Comparison of ENCODE assay signal across 26 mouse cellular contexts in the genomic region with DNA sequence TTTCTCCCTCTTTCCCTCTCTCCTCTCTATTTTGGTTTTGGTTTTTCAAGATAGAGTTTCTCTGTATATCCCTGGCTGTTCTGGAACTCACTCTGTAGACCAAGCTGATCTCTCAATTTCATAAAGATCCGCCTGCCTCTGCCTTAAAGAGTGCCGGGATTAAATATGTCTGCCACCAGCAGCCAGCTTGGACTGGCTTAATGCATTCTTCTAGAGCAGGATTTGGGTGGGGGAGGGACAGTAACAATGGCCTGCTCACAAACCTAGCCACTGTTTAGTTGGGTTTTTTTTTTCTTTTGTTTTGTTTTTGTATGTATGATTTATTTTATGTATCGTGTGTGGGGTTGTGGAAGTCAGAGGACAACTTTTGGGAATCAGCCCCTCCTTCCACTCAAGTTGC.
DNase-seq lines count a peak whose midpoint lies in the region; ATAC-seq and TF ChIP-seq lines count a peak whose summit lies in the region.
"Had no signal": no experiment of that assay in that cellular context is flagged by ENCODE, and none has a peak within 500 bp of the region (broad histone marks: within the 10 kb centered on the region; RNA-seq: fewer than 3 reads in every experiment).

No protein-coding gene starts in this region.

- peak; percentile 66 for DNase-seq in ES-CJ7 (ENCODE audit: low read depth, low spot score)
- DNase-seq in R1 (ENCODE audit: low read depth, low spot score) = peak; percentile 58
- DNase-seq in ZHBTc4 (ENCODE audit: low read depth, low spot score) = peak; percentile 49
- no peak for DNase-seq in natural killer cell, adult 2 months (ENCODE audit: low spot score in 2 of 2)
- DNase-seq in ovary, postnatal 10 days (ENCODE audit: low spot score) = no peak
- no peak for DNase-seq in midbrain, embryonic 14.5 days
- DNase-seq in heart, adult 8-10 months (ENCODE audit: low spot score) = no peak
- DNase-seq: adrenal gland, adult 2 months; adrenal gland, adult 8-10 months; adrenal gland, postnatal 10 days; adrenal gland, postnatal 14 days; adrenal gland, postnatal 25 days; adrenal gland, postnatal 36 days; B cell, adult 2 months; cerebellum, adult 11 months; cerebellum, adult 11-12 months; cerebellum, adult 18-20 months; cerebellum, adult 2 months; cerebellum, adult 8-10 months; cerebellum, adult 9-10 months had no signal

- WGBS in midbrain, embryonic 14.5 days = 86% methylated on average over 3 of the region's 3 CpGs

- TF ChIP-seq EP300 in ES-Bruce4 (IDR thresholded peaks at IDR 0.05; ENCODE audit: insufficient read depth, low read depth, low read length) = no peak

- no peaks in the 10 kb centered on the region for H3K27me3 ChIP-seq in ES-Bruce4 (ENCODE audit: control insufficient read depth, insufficient read depth, low read length, poor library complexity, severe bottlenecking)
- H3K27me3 ChIP-seq in midbrain, embryonic 14.5 days (ENCODE audit: control insufficient read depth, insufficient read depth, low read length) = no peaks in the 10 kb centered on the region
- H3K27me3 ChIP-seq: CH12.LX, Patski had no signal

- peak overlapping the region; percentile 9 for H3K27ac ChIP-seq in ES-Bruce4 (ENCODE audit: insufficient read depth, low read length)
- no peak overlapping the region for H3K27ac ChIP-seq in midbrain, embryonic 14.5 days (replicated peaks; ENCODE audit: low read depth, low read length)

- no peak for TF ChIP-seq CTCF in ES-Bruce4 (IDR thresholded peaks at IDR 0.05; ENCODE audit: low read depth, low read length)

- no peak for ATAC-seq in midbrain, embryonic 14.5 days (ENCODE audit: low FRiP score, low TSS enrichment)
- ATAC-seq: activated CD4-positive, CD25-positive, alpha-beta regulatory T cell, adult 4 months; CD4-positive, CD25-positive, alpha-beta regulatory T cell, adult 4 months; Patski had no signal

- H3K9ac ChIP-seq in ES-Bruce4 (ENCODE audit: low read depth, poor library complexity, severe bottlenecking) = no peak overlapping the region
- H3K9ac ChIP-seq in midbrain, embryonic 14.5 days (replicated peaks; ENCODE audit: low read length) = no peak overlapping the region

- no peaks in the 10 kb centered on the region for H3K4me1 ChIP-seq in ES-Bruce4 (ENCODE audit: control insufficient read depth, insufficient read depth, low read length)
- H3K4me1 ChIP-seq in midbrain, embryonic 14.5 days (ENCODE audit: control insufficient read depth, insufficient read depth, low read length) = no peaks in the 10 kb centered on the region

- H3K36me3 ChIP-seq in ES-Bruce4 (ENCODE audit: control insufficient read depth, insufficient read depth, low read length, poor library complexity, severe bottlenecking) = no peaks in the 10 kb centered on the region
- no peaks in the 10 kb centered on the region for H3K36me3 ChIP-seq in midbrain, embryonic 14.5 days (ENCODE audit: control insufficient read depth, insufficient read depth, low read length)
- H3K36me3 ChIP-seq: G1E had no signal

- H3K4me3 ChIP-seq in ES-Bruce4 (ENCODE audit: low read depth, low read length) = no peak overlapping the region
- no peak overlapping the region for H3K4me3 ChIP-seq in midbrain, embryonic 14.5 days (replicated peaks; ENCODE audit: low read depth, low read length)

- no peak overlapping the region for H3K4me2 ChIP-seq in midbrain, embryonic 14.5 days (ENCODE audit: low read length)

- TF ChIP-seq POLR2A in ES-Bruce4 (IDR thresholded peaks at IDR 0.05; ENCODE audit: insufficient read depth, low read length) = no peak

- H3K9me3 ChIP-seq in ES-Bruce4 (replicated peaks; ENCODE audit: control insufficient read depth, insufficient read depth, low read length, poor library complexity, severe bottlenecking) = no peaks in the 10 kb centered on the region
- H3K9me3 ChIP-seq in midbrain, embryonic 14.5 days (ENCODE audit: control insufficient read depth, low read length) = no peaks in the 10 kb centered on the region
- H3K9me3 ChIP-seq: G1E had no signal

Comparison
In these comparisons a context has a peak if more than half of its experiments do, and no peak if none do; other contexts are left out.
1. DNase-seq: peak in ES-CJ7 (single experiment), R1 (single experiment) and ZHBTc4 (single experiment); none in natural killer cell, adult 2 months (0 of 2), ovary, postnatal 10 days (single experiment), midbrain, embryonic 14.5 days (single experiment) and heart, adult 8-10 months (single experiment).